Mouse (Mus musculus) layer of hippocampus, adult 2 months (tissue): ENCODE measurements around the gene Ppdpf. TPM values are rescaled to one million over a fixed set of nuclear protein-coding genes. Genes with fewer than 3 reads are reported as not detected.
A peak's percentile ranks its signal among the peaks of the same experiment; 100 is the strongest.

Source experiments
- DNase-seq, 2 experiments: peaks; one replicate each; pipeline ENCODE4 v3.0.0; 2022; ENCODE audit warnings: low spot score in 2 of 2
- H3K27ac ChIP-seq: fragments of 200-600 bp; 2 replicates; pipeline ENCODE4 v1.8.1; 2022
- H3K4me3 ChIP-seq: fragments of 200-600 bp; 2 replicates; pipeline ENCODE4 v1.8.1; 2022; ENCODE audit warnings: mild to moderate bottlenecking
- CTCF ChIP-seq: fragments of 200-600 bp; conservative IDR thresholded peaks from 2 replicates; pipeline ENCODE4 v1.8.1; 2022; ENCODE audit warnings: antibody characterized with exemption, mild to moderate bottlenecking, moderate library complexity
- total RNA-seq, 2 experiments: library from RNA; stranded (reverse); gene quantifications; 2 replicates each; pipeline ENCODE4 v1.2.3; 2021

Gene Ppdpf
- total RNA-seq, 2 experiments from 2014 or later = 85.4 to 90.2 TPM

DNA sequence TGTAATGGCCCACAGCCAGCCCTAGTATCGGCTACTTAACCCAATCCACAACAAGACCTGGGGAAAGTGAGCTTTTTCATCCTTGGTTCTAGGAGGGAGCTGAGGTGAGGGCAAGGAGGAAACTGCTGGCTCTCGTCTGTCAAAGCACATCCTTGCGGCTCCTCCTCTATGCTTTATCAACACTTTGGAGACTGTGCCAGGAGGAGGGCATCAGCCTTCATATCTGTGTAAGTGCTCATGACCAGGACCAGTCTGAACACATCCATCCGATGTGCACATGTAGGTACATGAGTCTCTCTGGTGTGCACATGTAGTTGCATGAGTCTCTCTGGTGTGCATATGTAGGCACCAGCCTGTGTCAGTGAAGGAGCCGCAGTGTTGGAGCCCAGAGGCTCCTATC lies 18.6 kb downstream of the Ppdpf start:
- TF ChIP-seq CTCF = no peak
- Histone ChIP-seq H3K27ac (no peak overlapping the region), H3K4me3 (no peak overlapping the region)
- no peak for DNase-seq

DNA sequence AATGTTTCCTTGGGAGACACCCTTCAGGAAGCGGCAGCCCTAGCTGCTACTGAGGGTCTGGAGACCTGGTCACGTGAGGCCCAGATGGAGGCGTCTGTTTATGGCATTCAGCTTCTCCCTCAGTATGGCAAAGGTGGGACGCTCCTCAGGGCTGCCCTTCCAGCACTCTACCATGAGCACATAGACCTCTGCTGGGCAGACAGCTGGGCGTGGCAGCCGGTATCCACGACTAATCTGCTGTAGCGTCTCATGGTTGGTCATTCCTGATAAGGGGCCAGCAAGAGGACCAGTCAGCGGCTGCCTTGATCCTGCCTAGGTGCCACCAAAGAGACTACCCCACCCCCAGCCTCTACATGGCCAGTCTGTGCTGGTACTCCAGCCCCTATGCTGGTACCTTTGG lies 19.1 kb downstream of the Ppdpf start:
- DNase-seq = no peak
- TF ChIP-seq CTCF = no peak
- H3K4me3 ChIP-seq = no peak overlapping the region
- no peak overlapping the region for H3K27ac ChIP-seq

DNA sequence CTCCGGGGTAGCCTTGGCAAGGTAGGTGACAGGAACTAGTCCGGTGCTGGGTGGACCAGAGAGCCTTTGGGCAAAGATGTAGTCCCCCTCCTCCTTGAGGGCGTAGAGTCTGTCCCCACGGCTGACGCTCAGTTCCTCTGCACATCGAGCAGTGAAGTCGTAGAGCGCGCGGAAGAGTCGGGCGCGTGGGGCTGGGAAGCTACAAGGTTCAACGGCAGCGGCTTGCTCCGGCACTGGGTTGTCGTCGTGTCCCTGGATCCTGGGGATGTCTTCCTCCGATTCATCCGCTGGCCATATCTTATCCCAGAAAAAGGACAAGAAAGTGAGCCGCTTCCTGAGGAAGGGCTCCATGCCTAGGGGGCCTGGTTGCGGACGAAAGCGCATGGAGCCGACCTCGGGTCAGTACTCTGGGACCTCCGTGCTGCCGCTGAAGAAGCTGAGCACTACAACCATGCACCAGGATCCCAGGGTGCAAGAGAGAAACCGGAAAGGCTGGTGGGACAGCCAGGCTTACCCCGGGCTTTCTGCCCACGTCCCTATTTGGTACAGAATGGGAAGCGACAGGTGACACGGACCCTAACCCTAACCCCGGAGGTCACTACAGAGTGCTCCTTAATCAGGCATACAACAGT lies 25.5 kb downstream of the Ppdpf start:
- Histone ChIP-seq H3K27ac (no peak overlapping the region), H3K4me3 (peak overlapping the region; percentile 49)
- DNase-seq = no peak
- no peak for TF ChIP-seq CTCF

DNA sequence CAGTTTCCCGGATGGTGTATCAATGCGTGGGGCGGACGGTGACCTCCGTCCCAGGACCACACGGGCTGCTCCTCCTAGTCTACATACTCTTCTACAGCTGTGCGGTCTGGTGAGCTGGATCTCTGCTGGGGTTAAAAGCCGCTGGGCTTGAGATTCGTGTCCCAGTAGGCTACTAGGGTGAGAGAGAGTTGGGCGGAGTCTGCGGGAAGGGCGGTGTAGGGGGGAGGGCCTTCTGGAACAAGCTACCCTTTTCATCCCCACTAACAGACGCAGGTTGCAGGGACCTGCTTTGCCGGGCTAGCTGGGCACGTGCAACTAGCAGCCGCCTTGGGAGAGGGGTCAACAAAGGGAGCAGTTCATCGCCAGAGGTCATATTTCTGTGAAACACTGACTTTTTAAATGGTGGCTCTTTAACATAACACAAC lies 26.0 kb downstream of the Ppdpf start, which contains the start of gene Srms:
TSS of gene Srms (minus strand) at position 165 of the 425 bp plus-strand sequence.
- TF ChIP-seq CTCF = no peak
- DNase-seq = no peak
- H3K4me3 ChIP-seq = peak within 1 kb of the TSS; percentile 49
- no peak within 1 kb of the TSS for H3K27ac ChIP-seq

DNA sequence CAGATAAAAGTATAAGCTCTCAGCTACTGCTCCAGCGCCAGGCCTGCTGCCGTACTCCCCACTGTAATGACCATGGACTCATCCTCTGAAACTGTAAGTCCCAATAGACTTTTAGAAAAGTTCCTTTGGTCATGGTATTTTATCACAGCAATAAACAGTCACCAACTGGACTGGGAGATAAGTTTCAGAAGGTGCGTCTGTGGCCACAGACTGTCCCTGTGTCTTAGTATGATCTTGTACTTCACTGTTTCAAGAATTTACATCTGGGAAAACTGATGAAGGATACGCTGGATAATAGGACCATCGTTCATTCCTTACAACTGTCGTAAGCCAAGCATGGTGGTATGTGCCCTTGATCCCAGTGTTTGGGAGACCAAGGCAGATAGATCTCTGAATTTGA lies 29.0 kb downstream of the Ppdpf start:
- TF ChIP-seq CTCF = no peak
- Histone ChIP-seq H3K27ac (no peak overlapping the region), H3K4me3 (no peak overlapping the region)
- no peak for DNase-seq

DNA sequence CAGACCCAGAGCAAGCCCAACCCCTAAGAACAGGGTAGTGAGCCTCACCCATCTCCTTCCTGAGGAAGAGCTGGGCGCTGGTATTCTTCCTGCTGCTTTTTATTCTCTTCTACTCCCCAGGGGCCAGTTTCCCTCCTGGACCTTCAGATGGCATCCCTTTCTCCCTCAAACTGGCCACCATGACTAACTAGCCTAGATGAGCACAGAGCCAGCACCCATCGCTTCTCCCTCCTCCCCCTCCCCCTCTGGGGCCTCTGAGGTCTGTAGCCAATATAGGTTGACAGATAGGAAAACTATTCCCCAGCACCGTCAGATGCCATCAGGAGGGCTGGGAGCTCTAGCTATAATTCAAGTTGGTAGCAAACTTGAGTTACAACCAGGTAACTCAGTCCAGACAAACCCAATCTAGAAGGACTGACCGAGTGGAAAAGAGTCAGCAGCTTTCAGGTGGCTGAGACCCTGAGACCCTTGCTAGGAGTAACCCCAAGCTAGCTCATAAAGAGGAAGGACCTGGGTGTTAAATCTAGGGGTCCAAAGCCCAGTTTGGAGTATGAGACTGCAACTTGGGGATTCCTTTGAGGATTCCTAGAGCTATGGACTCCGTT lies 31.9 kb downstream of the Ppdpf start:
- no peak for TF ChIP-seq CTCF
- H3K27ac ChIP-seq = peak overlapping the region; percentile 68
- H3K4me3 ChIP-seq = no peak overlapping the region
- no peak for DNase-seq

DNA sequence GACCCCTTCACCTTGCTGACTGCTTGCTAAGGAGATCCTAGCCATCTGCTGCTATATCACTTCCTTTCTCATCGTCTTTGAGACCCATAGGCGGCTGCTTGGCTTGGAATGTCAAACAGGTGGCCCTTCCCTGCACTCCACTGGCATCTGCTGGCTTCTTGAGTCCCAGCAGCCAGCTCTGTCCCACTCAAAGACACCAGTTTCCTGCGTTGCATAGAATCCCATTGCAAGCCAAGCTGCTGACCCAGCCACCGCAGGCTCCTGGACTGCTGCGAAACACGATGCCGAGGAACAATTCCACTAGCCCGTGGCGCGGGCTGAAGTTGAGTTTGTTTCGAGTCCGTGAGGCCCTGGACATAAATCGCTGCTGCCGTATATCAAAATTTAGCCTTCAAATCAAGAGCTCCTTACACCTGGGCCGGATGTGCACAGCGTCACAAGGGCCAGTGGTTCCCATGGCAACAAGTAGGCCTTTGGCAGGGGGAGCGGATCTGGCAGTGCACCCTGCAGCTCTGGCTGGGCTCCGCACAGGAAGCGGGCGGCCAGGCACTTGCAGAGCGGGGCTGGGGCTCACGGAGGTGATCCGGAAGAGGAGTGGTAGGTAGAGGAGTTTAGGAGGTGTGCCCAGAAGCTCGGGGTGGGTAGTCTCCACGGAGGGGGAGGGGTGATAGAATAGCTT lies 32.6 kb downstream of the Ppdpf start, which contains the start of gene Fndc11:
TSS of gene Fndc11 (plus strand) at position 476 of the 679 bp plus-strand sequence.
- TF ChIP-seq CTCF = peak; percentile 39
- Histone ChIP-seq H3K27ac (peak within 1 kb of the TSS; percentile 68), H3K4me3 (peak within 1 kb of the TSS; percentile 50)
- DNase-seq = peak; percentile 46 to 60

DNA sequence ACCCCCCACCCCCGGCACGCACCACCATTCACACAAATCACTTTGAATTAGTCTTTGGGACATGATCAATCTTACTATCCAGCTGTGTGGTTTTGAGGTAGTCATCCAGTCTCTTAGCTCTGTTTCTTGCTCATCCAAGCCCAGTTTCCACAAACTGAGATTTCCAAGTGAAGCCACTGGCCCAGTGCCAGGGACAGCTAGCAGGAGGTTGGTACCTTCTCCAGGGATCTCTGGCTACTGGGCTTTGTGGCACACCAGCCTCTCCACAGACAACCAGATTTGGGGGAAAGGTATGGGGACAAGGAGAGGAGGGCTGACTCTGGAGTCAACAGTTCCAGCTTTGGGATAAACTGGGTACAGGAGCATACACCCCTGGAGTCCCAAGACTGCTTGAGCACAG lies 33.3 kb downstream of the Ppdpf start:
- Histone ChIP-seq H3K4me3 (no peak overlapping the region), H3K27ac (peak overlapping the region; percentile 68; the same call in 1 of the 2 replicates)
- no peak for DNase-seq
- TF ChIP-seq CTCF = no peak

DNA sequence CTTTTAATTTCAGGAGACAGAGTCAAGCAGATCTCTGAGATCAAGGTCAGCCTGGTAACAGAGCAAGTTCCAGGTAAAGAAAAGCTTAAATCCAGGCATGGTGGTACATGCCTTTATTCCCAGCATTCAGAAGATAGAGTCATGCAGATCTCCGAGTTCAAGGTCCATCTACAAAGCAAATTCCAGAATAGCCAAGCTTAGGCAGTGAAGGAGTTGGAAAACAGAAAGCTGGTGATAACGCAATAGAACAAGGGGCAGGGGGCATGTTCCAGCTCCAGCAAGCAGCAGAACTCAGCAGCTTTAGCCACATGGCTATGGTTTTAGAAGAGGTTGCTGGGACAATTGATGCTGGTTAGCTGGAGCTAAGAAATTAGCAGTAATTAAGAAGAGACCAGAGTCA lies 37.9 kb downstream of the Ppdpf start:
- Histone ChIP-seq H3K27ac (no peak overlapping the region), H3K4me3 (no peak overlapping the region)
- TF ChIP-seq CTCF = no peak
- no peak for DNase-seq

DNA sequence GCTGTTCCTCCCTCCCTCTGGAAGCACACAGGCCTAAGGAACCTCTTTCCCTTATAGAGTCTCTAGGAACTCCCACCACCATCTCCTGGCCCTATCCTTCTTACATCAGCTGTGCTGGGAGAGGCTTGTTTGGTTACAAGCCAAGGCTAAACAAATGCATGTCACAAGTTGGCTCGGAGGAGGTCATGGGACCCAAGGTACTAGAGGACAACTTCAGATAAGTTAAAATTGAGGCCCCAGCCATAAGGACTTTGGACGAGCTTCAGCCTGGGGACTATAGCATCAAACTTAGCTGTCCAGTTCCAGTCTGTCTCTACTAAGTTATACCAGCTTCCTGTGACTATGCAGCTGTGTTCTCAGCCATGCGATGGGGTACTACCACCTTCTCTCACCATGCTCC lies 40.1 kb downstream of the Ppdpf start:
- Histone ChIP-seq H3K4me3 (no peak overlapping the region), H3K27ac (no peak overlapping the region)
- DNase-seq = no peak
- TF ChIP-seq CTCF = no peak

DNA sequence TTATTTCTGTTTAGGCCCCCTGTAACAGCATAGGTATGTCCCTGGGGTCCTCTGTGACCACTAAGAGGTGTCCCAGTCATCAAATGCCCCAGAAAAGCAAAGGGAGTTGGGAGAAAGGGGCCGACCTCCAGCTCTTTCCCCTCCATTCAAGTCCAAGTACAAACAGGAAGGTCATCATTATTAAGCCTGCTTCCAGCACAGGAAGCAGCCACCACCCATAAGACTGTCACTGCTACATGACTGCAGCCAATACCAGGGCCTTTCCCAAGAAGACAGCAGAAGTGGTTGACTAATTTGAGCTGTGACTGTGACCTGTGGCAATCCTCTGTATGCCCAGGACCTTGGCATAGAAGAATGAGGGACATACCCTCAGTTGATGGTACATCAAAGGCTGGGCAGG lies 41.3 kb downstream of the Ppdpf start:
- H3K4me3 ChIP-seq = no peak overlapping the region
- no peak for DNase-seq
- TF ChIP-seq CTCF = no peak
- H3K27ac ChIP-seq = 0 out of 2 replicates have a peak overlapping the region, but pooled peaks have one; percentile 10

DNA sequence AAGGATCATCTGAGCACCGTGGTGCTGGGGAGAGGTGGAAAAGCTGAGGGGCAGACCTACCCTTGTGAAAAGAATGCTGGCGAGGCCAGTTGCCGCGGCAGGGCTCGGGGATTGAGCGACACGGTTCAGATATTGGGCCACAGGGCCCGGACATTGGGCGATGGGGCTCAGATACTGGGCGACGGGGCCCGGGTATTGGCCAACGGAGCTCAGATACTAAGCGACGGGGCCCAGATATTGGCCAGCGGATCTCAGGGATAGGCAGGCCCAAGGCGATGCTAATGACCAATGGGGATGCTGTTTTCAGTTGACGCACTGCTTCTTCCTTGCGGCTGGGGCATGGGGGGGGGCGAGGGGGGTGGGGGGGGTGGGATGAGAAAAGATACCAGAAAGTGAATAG lies 44.1 kb downstream of the Ppdpf start:
- TF ChIP-seq CTCF = no peak
- no peak overlapping the region for H3K27ac ChIP-seq
- DNase-seq = no peak
- no peak overlapping the region for H3K4me3 ChIP-seq

DNA sequence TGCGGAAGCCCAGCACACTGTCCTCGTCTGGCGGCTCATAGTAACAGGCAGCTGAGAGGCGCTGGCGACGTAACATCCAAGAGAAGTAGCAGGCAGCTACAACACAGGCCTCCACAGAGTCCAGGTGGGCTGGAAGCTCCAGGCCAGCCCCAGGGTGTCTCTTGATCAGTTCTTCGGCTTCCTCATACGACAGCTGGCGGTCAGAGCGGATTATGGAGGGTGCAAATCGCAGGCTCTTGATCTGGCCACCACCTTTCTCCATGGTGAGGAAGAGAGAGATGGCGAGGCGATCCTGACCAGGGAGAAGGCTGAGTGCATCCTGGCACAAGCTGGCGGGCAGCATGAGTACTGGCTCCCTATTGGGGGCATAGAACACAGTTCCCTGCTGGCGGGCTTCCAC lies 46.4 kb downstream of the Ppdpf start:
- DNase-seq = no peak
- Histone ChIP-seq H3K4me3 (no peak overlapping the region), H3K27ac (no peak overlapping the region)
- TF ChIP-seq CTCF = no peak
